Mouse (Mus musculus): ENCODE data around the gene Grm6. TPM values are rescaled to one million over a fixed set of nuclear protein-coding genes. Genes with fewer than 3 reads are reported as not detected.

Grm6 gene
- total RNA-seq (2012; rRNA removed) (0.08 and 0.21 TPM in 2 replicates), total RNA-seq (2014; rRNA removed) (0.23 and 0.42 TPM in 2 replicates), polyA plus RNA-seq (2012; ENCODE audit: insufficient read length, low read depth) (0.74 and 1.0 TPM in 2 replicates)

GRCm38 (mm10) chr11:50850177-50850735 is at the start of gene Grm6:
Grm6 (plus strand) TSS chr11:50850685.
- Histone ChIP-seq H3K27ac (ENCODE audit: insufficient read depth, low read depth) (no peak within 1 kb of the TSS), H3K9me3 (replicated peaks; ENCODE audit: low read length) (peaks cover 17% of the 10 kb centered on the region), H3K27me3 (replicated peaks) (peaks cover 19% of the 10 kb centered on the region), H3K4me3 (replicated peaks in 1 of 3; ENCODE audit: low read depth in 2 of 3, low read length in 2 of 3, poor library complexity in 1 of 3) (peak within 1 kb of the TSS; percentile 12 to 30 (median 28)), H3K9ac (ENCODE audit: insufficient read depth, low read depth) (no peak within 1 kb of the TSS), H3K4me1 (ENCODE audit: control insufficient read depth in 1 of 2, insufficient read depth in 2 of 2) (peaks cover 19 to 44% of the 10 kb centered on the region in 2 experiments), H3K79me2 (replicated peaks; ENCODE audit: control insufficient read depth, extremely low read depth, insufficient read depth, poor library complexity, severe bottlenecking) (no peaks in the 10 kb centered on the region), H3K4me2 (ENCODE audit: insufficient read depth, low read depth, poor library complexity, severe bottlenecking) (peak within 1 kb of the TSS; percentile 76), H3K36me3 (replicated peaks in 1 of 2; ENCODE audit: control insufficient read depth in 1 of 2, insufficient read depth in 1 of 2, low read length in 1 of 2) (no peaks in the 10 kb centered on the region)
- dilution Hi-C loops (cut with MboI; ENCODE audit: extremely low pct_ligation_motif_present, extremely low pct_unique_long_range_greater_than_20kb, low sequenced_read_pairs) (no loop called here), in situ Hi-C loops (cut with MboI; ENCODE audit: low pct_ligation_motif_present, low pct_unique_long_range_greater_than_20kb, low sequenced_read_pairs) (no loop called here)
- DNase-seq (ENCODE audit: extremely low read depth), result peak; percentile 93
- TF ChIP-seq UBTF (IDR thresholded peaks at IDR 0.05; ENCODE audit: low read depth, low read length), result no peak
- TF ChIP-seq ELF1 (IDR thresholded peaks at IDR 0.05; ENCODE audit: low read depth, low read length), result peak; percentile 60; the same call in 1 of the 2 replicates
- peak; percentile 86 for TF ChIP-seq ETS1 (conservative IDR thresholded peaks at IDR 0.05; ENCODE audit: low read depth, low read length)
- TF ChIP-seq USF2 (conservative IDR thresholded peaks at IDR 0.05; ENCODE audit: low read depth, low read length), result no peak
- TF ChIP-seq NELFE (IDR thresholded peaks at IDR 0.05; ENCODE audit: low read depth, low read length), result no peak
- peak; percentile 42; the same call in 1 of the 2 replicates for TF ChIP-seq POLR2A (IDR thresholded peaks at IDR 0.05; ENCODE audit: low read depth, low read length)
- no peak for TF ChIP-seq JUND (conservative IDR thresholded peaks at IDR 0.05; ENCODE audit: low read depth, low read length)
- peak; percentile 99 for TF ChIP-seq TCF12 (IDR thresholded peaks at IDR 0.05; ENCODE audit: low read depth, low read length)
- TF ChIP-seq ZMIZ1 (IDR thresholded peaks at IDR 0.05; ENCODE audit: low read depth, low read length), result no peak
- TF ChIP-seq IRF4 (IDR thresholded peaks at IDR 0.05; ENCODE audit: low read depth, low read length), result peak; percentile 90
- peak; percentile 45 for TF ChIP-seq SIN3A (IDR thresholded peaks at IDR 0.05; ENCODE audit: low read length)
- peak; percentile 95 for TF ChIP-seq EP300 (IDR thresholded peaks at IDR 0.05; ENCODE audit: low read length)
- peak; percentile 69 for TF ChIP-seq TBP (conservative IDR thresholded peaks at IDR 0.05; ENCODE audit: low read depth, low read length)
- TF ChIP-seq MYC (IDR thresholded peaks at IDR 0.05; ENCODE audit: low read depth, low read length), result peak; percentile 34; the same call in 1 of the 2 replicates

DNA sequence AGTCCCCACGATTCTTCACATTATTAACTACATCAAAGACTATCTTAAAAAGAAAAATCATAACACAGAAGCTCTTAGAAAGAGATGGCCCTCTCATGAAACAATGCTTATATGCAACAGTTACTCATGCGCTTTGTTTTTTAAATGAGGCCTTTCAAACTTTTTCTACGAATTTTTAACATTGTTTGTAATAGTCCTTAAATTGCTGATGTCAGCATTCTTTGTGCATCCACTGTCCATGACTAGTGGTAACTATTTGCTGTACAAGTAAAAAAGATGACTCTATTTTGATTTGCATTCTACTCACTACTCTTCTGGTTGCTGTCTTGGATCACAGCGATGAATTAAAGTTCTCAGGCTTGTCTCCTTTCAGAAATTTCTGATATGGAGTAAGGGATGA is 36.3 kb upstream of the Grm6 start:
- no peak for DNase-seq (ENCODE audit: extremely low read depth)
- H3K27ac ChIP-seq (ENCODE audit: insufficient read depth, low read depth), result no peak overlapping the region
- TF ChIP-seq E2F4 (IDR thresholded peaks at IDR 0.05; ENCODE audit: insufficient replicate concordance, low read depth, low read length) (no peak), USF1 (IDR thresholded peaks at IDR 0.05; ENCODE audit: low read depth, low read length) (no peak), MAFK (IDR thresholded peaks at IDR 0.05; ENCODE audit: insufficient replicate concordance, low read length) (peak; percentile 98), CHD2 (IDR thresholded peaks at IDR 0.05; ENCODE audit: low read length) (no peak), RCOR1 (conservative IDR thresholded peaks at IDR 0.05; ENCODE audit: low read depth, low read length) (no peak), EP300 (IDR thresholded peaks at IDR 0.05; ENCODE audit: low read length) (no peak)
- no peak overlapping the region for H3K4me2 ChIP-seq (ENCODE audit: insufficient read depth, low read depth, poor library complexity, severe bottlenecking)
- H3K4me3 ChIP-seq (replicated peaks in 1 of 3; ENCODE audit: low read depth in 2 of 3, low read length in 2 of 3, poor library complexity in 1 of 3), result no peak overlapping the region
- no peaks in the 10 kb centered on the region for H3K4me1 ChIP-seq (ENCODE audit: control insufficient read depth in 1 of 2, insufficient read depth in 2 of 2)
- dilution Hi-C loops (cut with MboI; ENCODE audit: extremely low pct_ligation_motif_present, extremely low pct_unique_long_range_greater_than_20kb, low sequenced_read_pairs), result no loop called here
- H3K36me3 ChIP-seq (replicated peaks in 1 of 2; ENCODE audit: control insufficient read depth in 1 of 2, insufficient read depth in 1 of 2, low read length in 1 of 2), result peaks cover 6 to 24% of the 10 kb centered on the region in 2 experiments
- H3K79me2 ChIP-seq (replicated peaks; ENCODE audit: control insufficient read depth, extremely low read depth, insufficient read depth, poor library complexity, severe bottlenecking), result no peaks in the 10 kb centered on the region
- in situ Hi-C loops (cut with MboI; ENCODE audit: low pct_ligation_motif_present, low pct_unique_long_range_greater_than_20kb, low sequenced_read_pairs), result no loop called here
- no peaks in the 10 kb centered on the region for H3K27me3 ChIP-seq (replicated peaks)
- peaks cover 26% of the 10 kb centered on the region for H3K9me3 ChIP-seq (replicated peaks; ENCODE audit: low read length)
- no peak overlapping the region for H3K9ac ChIP-seq (ENCODE audit: insufficient read depth, low read depth)

Data from CH12.LX (cell line).